Mouse (Mus musculus) lung, postnatal 0 days (tissue): ENCODE data around the gene Kcne3.

Experiments
- CTCF ChIP-seq: IDR thresholded peaks from 2 replicates; pipeline ENCODE4 v1.5.1; 2016; ENCODE audit warnings: antibody characterized with exemption, mild to moderate bottlenecking
- EP300 ChIP-seq: IDR thresholded peaks from 2 replicates; pipeline ENCODE4 v1.6.1; 2016; ENCODE audit warnings: antibody characterized with exemption, mild to moderate bottlenecking, control low read depth

DNA sequence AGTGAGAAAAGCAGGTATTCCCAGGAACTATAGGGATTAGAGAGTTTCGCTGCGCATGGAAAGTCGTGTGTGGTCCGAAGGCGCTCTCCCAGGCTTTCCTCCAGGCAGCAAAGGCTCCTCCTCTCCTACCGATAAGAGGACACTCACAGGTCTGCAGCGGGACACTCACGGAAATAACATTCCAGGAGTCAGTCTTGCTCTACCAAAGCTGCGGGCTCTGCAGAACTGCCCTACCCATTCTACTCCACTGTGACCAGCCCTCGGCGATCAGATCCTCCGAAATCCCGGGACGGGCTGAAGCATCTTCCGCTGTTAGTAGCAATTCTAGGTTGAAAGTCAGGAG lies 2.6 kb downstream of the Kcne3 start:
- no peak for TF ChIP-seq CTCF
- no peak for TF ChIP-seq EP300
